Mouse (Mus musculus) erythroblast, embryonic 14.5 days (primary cell): ENCODE measurements around the gene Rev3l. TPM values are rescaled to one million over a fixed set of nuclear protein-coding genes. Genes with fewer than 3 reads are reported as not detected.

Source experiments
- H3K27me3 ChIP-seq: 2 replicates; pipeline ENCODE4 v1.6.1; 2012; ENCODE audit warnings: inconsistent platforms; ENCODE audit not compliant: control insufficient read depth
- H3K36me3 ChIP-seq: 2 replicates; pipeline ENCODE4 v1.6.1; 2012; ENCODE audit warnings: mild to moderate bottlenecking, inconsistent platforms; ENCODE audit not compliant: control insufficient read depth
- H3K4me1 ChIP-seq: 2 replicates; pipeline ENCODE4 v1.6.1; 2012; ENCODE audit warnings: inconsistent platforms; ENCODE audit not compliant: control insufficient read depth
- H3K4me3 ChIP-seq: replicated peaks from 2 replicates; pipeline ENCODE3; 2012; ENCODE audit warnings: moderate library complexity, mild to moderate bottlenecking, inconsistent platforms
- H3K9me3 ChIP-seq: 2 replicates; pipeline ENCODE4 v1.6.1; 2012; ENCODE audit warnings: low read length, inconsistent platforms, mixed read lengths; ENCODE audit not compliant: control insufficient read depth
- GATA1 ChIP-seq: IDR thresholded peaks from 2 replicates; pipeline ENCODE4 v1.6.1; 2012; ENCODE audit warnings: low read length, inconsistent platforms, mixed read lengths
- TAL1 ChIP-seq: IDR thresholded peaks from 3 replicates; pipeline ENCODE4 v1.6.1; 2012; ENCODE audit warnings: low read length, inconsistent platforms, mixed read lengths
- polyA plus RNA-seq: library from polyadenylated mRNA; stranded (reverse); fragments of >175 nt; gene quantifications from 2 replicates; pipeline ENCODE4 v1.2.3, GENCODE M21; 2012

The Rev3l gene
- polyA plus RNA-seq, 1 experiment = 0.12 TPM

- no peaks in the 10 kb centered on the region for H3K27me3 ChIP-seq
- H3K4me3 ChIP-seq = no peak overlapping the region
- no peak for TF ChIP-seq GATA1
- TF ChIP-seq TAL1 = no peak
- no peaks in the 10 kb centered on the region for H3K9me3 ChIP-seq
- H3K4me1 ChIP-seq = peaks cover 10% of the 10 kb centered on the region
- no peaks in the 10 kb centered on the region for H3K36me3 ChIP-seq
These were observed 42.2 kb downstream of the Rev3l start for GRCm38 (mm10) chr10:39773940-39774726.

- Histone ChIP-seq H3K9me3 (no peaks in the 10 kb centered on the region), H3K4me1 (peaks cover 17% of the 10 kb centered on the region), H3K36me3 (no peaks in the 10 kb centered on the region), H3K4me3 (no peak overlapping the region), H3K27me3 (no peaks in the 10 kb centered on the region)
- no peak for TF ChIP-seq TAL1
- TF ChIP-seq GATA1 = no peak
These were observed 45.0 kb downstream of the Rev3l start for GRCm38 (mm10) chr10:39776927-39777326.

GRCm38 (mm10) chr10:39778305-39778704 lies 46.4 kb downstream of the Rev3l start:
- H3K36me3 ChIP-seq = no peaks in the 10 kb centered on the region
- H3K4me1 ChIP-seq = peaks cover 15% of the 10 kb centered on the region
- no peaks in the 10 kb centered on the region for H3K9me3 ChIP-seq
- H3K27me3 ChIP-seq = no peaks in the 10 kb centered on the region
- H3K4me3 ChIP-seq = no peak overlapping the region
- TF ChIP-seq TAL1 (no peak), GATA1 (no peak)

GRCm38 (mm10) chr10:39785241-39785640 lies 53.3 kb downstream of the Rev3l start:
- Histone ChIP-seq H3K9me3 (no peaks in the 10 kb centered on the region), H3K4me1 (no peaks in the 10 kb centered on the region)

GRCm38 (mm10) chr10:39793295-39793694 lies 61.4 kb downstream of the Rev3l start:
- no peak for TF ChIP-seq GATA1
- TF ChIP-seq TAL1 = no peak
- Histone ChIP-seq H3K27me3 (no peaks in the 10 kb centered on the region), H3K4me3 (no peak overlapping the region), H3K9me3 (no peaks in the 10 kb centered on the region), H3K4me1 (no peaks in the 10 kb centered on the region), H3K36me3 (peaks cover 28% of the 10 kb centered on the region)

More at GRCm38 (mm10) chr10:39785241-39785640, 53.3 kb downstream of the Rev3l start:
- Histone ChIP-seq H3K4me3 (no peak overlapping the region), H3K36me3 (peaks cover 12% of the 10 kb centered on the region), H3K27me3 (no peaks in the 10 kb centered on the region)
- TF ChIP-seq TAL1 = no peak
- TF ChIP-seq GATA1 = no peak

- Histone ChIP-seq H3K9me3 (no peaks in the 10 kb centered on the region), H3K4me1 (no peaks in the 10 kb centered on the region), H3K36me3 (peaks cover 55% of the 10 kb centered on the region), H3K27me3 (no peaks in the 10 kb centered on the region), H3K4me3 (no peak overlapping the region)
- TF ChIP-seq TAL1 (no peak), GATA1 (no peak)
These were observed 79.6 kb downstream of the Rev3l start for GRCm38 (mm10) chr10:39811507-39811906.

- no peak overlapping the region for H3K4me3 ChIP-seq
- TF ChIP-seq TAL1 (no peak), GATA1 (no peak)
- no peaks in the 10 kb centered on the region for H3K27me3 ChIP-seq
- H3K9me3 ChIP-seq = no peaks in the 10 kb centered on the region
- H3K36me3 ChIP-seq = peaks cover 54% of the 10 kb centered on the region
- H3K4me1 ChIP-seq = no peaks in the 10 kb centered on the region
These were observed 110.7 kb downstream of the Rev3l start for GRCm38 (mm10) chr10:39842621-39843020.

- Histone ChIP-seq H3K9me3 (no peaks in the 10 kb centered on the region), H3K4me3 (no peak overlapping the region), H3K36me3 (peaks cover 56% of the 10 kb centered on the region), H3K4me1 (peaks cover 7% of the 10 kb centered on the region), H3K27me3 (no peaks in the 10 kb centered on the region)
- no peak for TF ChIP-seq GATA1
- no peak for TF ChIP-seq TAL1
These were observed 133.6 kb downstream of the Rev3l start for GRCm38 (mm10) chr10:39865509-39865908.

- no peak for TF ChIP-seq GATA1
- no peak for TF ChIP-seq TAL1
- H3K36me3 ChIP-seq = no peaks in the 10 kb centered on the region; the same call in 1 of the 2 replicates
- no peak overlapping the region for H3K4me3 ChIP-seq
- no peaks in the 10 kb centered on the region for H3K27me3 ChIP-seq
- no peaks in the 10 kb centered on the region for H3K9me3 ChIP-seq
- H3K4me1 ChIP-seq = peaks cover 6% of the 10 kb centered on the region
These were observed 156.7 kb downstream of the Rev3l start for GRCm38 (mm10) chr10:39888621-39889020.
